Mouse (Mus musculus): ENCODE results near the gene Tmem130.

- TF ChIP-seq CTCF (IDR thresholded peaks at IDR 0.05; ENCODE audit: borderline replicate concordance, control insufficient read depth, extremely low read depth, insufficient read depth, low read length, poor library complexity) (no peak), POLR2A (IDR thresholded peaks at IDR 0.05; ENCODE audit: control insufficient read depth, extremely low read depth, insufficient read depth, low read length, poor library complexity) (no peak)
Measured at GRCm38 (mm10) chr5:144806931-144807330, 45.3 kb upstream of the Tmem130 start.
